Mouse (Mus musculus): ENCODE results near the gene Nudt9.
"Not testable (repeated sequence)": the region's sequence is repeated elsewhere in the genome, so short reads cannot be mapped to it uniquely, and the experiment has no call there.

Gene Nudt9

DNA sequence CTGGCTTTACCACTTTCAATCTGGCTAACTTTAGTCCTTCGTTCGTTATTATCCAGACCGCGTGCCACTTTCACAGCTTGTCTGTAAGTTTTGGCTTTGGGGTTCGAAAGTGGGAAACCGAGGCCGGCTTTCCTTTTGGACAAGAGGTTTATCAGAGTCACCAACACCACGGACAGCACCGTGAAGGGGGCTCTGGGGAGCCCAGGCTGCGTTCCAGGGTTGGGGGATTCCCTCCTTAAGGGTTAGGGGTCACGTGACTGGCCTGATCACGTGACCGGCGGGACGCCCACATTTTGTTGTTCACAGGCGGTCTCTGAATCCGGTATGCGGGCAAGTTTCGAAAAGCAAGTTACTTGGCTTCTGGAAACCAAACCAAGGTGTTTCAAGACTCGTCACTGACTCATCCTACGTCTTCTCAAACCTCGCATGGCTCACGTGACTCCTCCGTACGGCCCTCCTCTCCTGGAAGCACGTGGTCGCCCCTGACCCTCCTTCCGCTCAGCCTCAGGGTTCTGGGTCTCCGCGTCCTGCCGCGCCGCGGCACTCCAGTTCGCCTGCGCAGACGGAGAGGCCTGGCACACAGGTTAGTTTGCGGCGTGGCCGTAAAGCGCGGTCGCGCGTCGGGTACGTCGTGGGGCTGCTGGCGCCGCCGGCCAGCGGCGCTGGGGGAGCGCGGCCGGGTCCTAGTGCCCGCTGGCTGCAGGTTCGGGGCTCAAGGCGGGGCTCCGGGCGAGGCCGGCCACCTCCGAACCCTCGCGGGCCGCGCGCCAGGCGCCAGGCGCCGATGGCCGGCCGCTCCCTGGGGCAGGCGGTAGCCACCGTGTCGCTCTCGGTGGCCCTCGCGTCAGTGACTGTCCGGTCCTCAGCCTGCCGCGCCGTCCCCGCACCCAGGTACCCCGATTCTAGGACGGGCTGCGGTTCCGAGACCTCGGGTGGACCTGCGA is at the start of gene Nudt9:
Nudt9 (plus strand) TSS at position 51 of the 944 bp plus-strand sequence.
- peak; percentile 95 to 97 for DNase-seq (ENCODE audit: low spot score in 2 of 2)

DNA sequence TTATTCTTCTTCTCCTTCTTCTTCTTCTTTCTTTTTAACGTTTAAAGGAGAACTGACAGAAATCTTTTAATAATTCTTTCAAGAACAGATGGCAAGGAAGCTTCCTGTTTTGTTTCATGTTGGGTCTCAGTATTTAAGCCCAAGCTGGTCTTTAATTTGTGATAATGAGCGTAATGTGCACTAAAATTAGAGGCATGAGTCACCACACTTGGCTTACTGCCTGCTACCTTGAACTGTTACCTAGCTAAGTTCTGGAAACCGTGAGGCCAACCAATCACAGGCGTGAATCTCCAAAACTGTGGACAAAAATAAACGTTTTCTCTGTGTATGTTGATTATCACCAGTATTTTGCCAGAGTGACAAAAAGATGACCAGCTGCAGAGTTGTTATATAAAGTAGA is 47.4 kb upstream of the Nudt9 start:
- DNase-seq (ENCODE audit: low spot score in 2 of 2): no peak

DNA sequence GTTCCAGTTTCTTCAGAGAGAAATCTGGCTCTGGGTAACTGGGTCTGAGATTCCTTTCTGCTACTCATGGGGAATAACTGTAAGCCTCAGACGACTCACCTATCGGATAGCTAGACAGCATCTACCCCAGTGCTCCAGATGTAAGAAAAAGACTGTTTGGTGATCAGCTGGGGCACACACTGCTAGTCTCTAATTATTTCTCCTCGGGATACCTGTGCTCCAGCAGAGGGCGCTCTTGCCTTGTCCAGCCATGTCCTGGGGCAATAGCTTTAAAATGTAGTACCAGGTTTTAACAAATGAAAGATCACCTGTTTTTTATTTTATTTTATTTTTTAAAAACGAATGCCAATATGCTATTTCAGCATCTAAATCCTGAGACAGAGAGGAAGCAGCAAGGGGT is 46.4 kb upstream of the Nudt9 start:
- peak; percentile 72 to 91 for DNase-seq (ENCODE audit: low spot score in 2 of 2)

DNA sequence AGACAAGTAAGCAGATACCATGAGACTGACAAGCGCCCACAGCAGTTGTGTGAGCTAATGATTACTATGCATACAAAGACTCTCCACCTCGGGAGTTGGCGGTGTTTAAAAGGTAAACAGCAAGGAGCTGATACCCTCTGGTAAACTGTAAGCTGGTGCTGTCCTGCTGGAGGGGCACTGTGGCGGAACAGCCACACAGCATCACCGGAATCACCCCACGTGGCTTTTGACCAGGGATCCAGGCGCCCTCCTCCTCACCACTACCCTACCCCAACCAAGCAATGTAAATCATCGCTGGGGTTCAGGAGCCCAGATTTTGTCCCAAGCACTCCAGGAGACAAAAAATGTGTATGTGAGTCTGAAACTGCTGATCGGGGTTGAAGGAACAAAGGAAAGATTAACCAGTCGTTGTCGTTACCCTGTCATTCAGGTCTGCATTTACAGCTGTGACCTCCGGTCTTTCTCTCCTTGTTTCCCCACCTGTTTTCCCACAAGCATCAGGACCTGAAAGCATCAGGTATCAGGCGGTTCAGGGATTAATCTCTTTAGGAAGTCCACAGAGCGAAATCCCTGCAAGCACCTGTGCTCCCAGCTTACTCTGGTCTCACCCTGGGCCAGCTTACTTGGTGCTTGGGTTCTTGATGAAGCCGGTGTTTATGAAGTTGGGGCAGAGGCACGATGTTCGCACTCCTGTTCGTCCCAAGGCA is 43.4 kb upstream of the Nudt9 start:
- DNase-seq (ENCODE audit: low spot score in 2 of 2): no peak

DNA sequence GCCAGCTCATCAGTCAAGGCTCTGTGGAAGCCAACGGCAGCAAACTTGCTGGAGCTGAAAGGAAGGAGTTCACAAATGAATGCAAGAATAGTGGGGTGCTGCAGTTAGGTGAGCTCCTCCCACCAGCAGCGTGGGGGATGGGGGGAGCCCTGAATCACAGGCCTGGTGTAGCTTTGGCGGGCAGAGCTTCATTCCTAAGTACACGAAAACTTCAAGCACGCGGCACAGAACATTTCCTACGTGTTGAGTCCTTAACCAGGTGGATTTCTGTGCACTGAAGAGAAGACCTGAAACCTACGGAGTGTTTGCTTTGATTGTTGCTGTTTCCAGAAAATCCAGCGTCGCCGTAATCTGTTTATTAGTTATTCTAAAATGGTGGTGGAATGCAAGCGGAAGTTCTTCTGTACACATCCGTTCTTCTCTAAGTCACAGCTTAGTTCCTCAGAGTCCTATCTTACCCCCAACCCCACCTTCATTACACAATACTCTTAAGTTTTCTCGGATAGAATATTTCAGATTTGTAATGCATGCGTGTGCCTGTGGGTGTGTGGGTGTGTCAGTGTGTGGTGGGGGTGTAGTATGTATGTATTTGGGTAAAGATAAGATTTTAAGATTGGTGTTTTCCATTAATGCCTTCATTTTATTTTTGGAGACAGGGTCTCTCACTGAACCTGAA is 42.7 kb upstream of the Nudt9 start:
- no peak for DNase-seq (ENCODE audit: low spot score in 2 of 2)

DNA sequence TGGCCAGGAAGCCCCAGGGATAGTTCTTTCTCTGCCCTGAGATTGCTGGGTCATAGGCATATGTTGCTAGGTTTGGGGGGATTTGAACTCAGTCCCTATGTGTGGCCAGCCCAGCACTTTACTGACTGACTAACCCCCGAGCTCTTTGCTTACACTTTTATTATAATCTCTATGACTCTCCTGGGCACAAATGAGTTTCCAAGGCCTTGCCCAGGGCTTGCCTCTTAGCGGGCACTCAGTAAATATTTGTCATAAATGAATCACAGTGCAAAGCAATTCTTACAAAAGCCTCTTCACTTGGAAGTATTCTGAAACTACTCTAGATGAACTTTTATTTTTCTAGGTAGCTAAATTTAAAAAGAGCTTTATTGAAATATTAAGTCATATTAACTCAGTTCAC is 42.2 kb upstream of the Nudt9 start:
- no peak for DNase-seq (ENCODE audit: low spot score in 2 of 2)

DNA sequence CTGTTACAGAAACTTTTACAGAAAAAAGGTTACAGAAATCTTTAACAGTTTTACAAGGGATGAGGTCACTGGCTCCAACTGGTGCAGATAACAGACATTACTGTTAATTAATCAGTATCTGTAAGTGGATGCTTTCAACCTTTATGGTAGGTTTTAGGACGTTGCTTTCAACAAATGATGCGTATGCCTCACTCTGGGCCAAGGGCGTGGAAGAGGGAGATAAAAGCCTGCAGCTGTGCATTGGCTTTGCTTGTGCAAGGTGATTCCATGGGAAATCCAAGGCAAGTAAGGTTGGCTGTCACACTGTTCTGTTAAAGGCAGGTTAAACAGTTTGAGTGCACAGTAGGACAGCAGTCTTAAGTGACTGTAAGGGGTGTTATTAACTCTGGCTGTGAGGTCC is 39.3 kb upstream of the Nudt9 start:
- DNase-seq (ENCODE audit: low spot score in 2 of 2): no peak

DNA sequence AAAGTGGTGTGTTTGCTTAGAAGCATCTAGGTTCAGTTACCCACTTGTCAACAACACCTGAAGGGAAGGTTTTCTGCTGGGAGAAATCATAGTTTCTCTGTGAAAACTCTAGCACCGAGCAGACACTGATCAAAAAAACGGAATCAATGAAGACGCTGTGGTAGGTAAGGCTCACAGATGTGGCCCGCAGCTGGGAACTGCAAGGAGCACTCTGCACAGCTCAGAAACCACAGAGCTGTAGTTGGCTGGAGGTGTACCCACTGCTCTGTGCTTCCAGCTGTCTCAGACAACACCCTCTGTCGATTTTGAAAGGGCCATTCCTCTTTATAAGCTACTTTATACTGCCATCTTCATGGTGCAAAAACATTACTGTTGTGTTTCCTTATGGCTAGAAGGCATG is 38.3 kb upstream of the Nudt9 start:
- no peak for DNase-seq (ENCODE audit: low spot score in 2 of 2)

DNA sequence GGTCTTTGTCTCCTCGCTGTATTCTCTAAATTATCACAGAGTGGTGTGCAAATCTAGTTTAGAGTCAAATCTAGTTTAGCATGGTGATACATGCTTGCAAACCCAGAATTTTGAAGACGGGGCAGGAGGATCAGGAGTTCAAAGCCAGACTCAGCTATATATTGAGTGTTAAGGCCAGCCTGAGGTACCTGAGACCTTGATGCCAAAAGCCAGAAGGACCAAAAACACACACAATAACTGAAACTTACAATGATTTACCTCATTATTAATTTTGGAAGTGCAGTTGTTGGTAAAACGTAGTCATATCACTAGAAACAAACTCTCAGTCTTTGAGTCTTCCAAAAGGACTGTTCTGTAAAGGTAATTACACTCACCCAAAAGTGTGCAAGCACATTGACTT is 36.7 kb upstream of the Nudt9 start:
- no peak for DNase-seq (ENCODE audit: low spot score in 2 of 2)

DNA sequence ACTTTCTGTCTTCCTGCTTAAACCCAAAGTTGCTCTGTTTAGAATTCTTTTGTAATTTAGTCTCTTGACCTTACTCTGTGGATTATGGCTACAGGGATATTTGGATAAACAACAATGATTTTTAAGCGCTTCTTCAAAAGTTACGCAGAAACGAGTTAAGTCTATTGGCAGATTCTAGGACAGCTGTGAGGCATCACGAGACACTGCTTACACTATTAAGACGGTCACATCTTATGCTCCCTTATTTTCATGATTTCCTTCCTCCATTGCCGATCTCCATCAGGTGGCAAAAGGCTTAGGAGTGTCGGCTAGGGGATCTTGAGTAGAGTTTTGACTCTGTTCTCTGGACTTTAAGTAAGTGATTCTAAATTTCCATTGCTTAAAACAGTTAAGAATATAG is 35.8 kb upstream of the Nudt9 start:
- DNase-seq (ENCODE audit: low spot score in 2 of 2): no peak

DNA sequence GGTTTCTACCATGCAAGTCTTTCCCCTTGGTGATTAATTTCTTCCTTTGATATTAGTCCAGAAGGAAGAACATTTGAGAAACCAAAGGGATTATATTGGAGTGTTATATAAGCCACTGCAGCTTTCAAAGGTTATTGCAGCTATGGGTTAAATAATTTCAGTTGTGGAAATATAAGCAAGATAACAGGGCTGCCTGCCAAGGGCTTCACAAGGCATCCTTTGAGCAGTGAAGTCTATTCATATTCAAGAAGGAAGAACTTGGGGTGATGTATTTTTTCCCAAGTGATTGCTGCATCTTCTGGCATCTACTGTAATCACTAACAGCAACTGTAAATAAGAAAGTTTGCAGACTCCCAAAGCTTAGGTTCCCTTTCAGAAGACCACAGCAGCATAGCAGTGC is 34.7 kb upstream of the Nudt9 start:
- DNase-seq (ENCODE audit: low spot score in 2 of 2): no peak

DNA sequence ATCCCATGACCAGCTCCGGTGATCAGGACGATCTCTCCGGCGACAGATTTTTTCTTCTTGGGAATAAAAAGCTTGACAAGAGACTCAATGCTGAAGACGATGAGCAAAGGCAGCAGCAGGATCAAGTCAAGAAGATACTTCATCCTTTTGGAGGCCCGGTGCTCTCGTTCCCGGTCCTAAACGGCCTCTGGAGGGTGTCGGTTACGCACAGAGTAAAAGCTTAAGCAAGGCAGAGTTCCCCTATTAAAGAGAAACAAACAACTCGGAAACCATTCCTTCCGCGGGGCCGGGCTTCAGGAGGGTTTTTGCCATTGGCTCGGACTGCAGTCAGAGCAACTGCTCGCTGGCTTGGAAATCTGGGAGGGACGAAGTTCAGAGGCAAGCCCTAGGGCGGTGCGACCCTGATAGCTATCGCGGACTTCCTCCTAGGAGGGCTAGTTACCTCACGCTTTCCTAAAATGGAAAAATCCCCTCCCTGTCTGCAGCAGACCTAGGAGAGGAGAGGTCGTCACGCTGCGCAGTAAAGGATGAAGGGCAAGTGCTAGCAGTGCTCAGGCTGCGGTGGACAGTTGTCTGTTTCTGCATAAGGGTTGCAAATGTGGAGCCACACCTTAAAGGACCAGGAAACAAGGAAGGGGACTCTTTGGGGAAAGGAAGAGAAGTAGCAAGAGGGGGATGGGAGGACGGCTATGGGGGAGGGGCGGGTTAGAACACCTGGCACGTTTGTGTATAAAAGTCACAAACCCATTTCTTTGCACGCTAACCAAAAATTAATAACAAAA is 24.3 kb upstream of the Nudt9 start, which contains the start of gene Hsd17b11:
Hsd17b11 (minus strand) TSS at position 323 of the 782 bp plus-strand sequence.
- peak; percentile 68 to 79 for DNase-seq (ENCODE audit: low spot score in 2 of 2)

DNA sequence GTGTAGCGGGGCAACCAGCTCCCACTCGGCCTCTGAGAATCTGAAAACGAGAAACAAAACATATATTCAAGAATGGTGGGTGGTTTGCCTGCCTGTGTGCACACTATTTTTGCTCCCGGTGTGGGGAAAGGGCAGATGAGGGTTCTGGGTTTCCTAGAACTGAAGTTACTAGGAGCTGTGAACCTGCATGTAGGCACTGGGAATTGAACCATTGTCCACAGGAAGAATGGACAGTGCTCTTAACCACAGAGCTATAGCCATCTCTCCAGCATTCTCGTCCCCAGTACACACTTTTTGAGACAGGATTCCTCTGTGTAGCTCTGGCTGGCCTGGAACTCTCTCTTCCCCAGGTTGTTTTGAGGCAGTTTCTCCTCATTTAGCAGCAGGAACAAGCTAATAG is 23.5 kb upstream of the Nudt9 start:
- DNase-seq (ENCODE audit: low spot score in 2 of 2): no peak

DNA sequence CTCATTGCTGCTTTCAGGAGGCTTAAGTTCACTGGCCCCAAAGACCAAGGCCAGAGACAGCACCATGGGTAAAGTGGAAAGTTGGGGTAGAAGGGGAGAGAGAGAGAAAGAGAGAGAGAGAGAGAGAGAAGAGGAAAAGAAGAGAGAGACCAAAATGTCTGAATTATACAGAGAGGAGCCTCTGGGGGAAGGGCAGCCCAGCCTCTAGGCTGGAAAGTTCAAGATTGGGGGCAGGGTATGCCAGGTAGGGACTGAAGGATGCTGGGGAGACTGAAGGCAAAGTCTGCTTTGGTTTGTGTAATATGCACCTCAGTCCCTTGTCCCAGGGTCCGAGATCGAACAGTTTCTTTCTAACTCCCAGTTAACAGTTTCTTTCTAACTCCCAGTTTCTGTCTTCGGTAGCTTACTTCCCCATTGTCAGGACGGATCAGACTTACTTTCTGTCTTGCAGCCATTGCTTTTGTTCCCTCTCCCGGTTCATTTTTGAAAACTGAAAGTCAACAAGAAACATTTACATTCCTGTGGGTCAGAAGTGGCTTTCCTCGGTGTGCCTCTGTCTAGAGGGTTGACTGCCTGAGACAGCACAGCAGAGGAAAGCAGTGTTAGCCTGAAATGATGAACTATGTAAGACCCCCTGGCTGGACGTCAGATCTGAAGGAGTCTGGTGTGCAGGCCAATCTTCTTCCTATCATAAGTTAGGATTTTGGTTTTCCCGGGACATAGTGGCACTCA is 22.7 kb upstream of the Nudt9 start:
- no peak for DNase-seq (ENCODE audit: low spot score in 2 of 2)

DNA sequence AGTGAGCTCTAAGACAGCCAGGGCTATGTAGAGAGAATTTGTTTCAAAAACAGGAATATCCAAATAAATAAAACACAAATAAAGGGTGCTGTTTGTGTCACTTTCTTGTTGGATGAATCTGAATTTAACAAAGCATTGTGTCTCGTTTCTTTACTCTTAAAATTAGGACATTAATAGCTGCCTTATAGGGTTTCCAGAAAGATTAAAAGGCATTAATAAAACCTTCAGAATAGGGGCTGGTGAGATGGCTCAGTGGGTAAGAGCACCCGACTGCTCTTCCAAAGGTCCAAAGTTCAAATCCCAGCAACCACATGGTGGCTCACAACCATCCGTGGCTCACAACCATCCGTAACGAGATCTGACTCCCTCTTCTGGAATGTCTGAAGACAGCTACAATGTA is 21.9 kb upstream of the Nudt9 start:
- not testable (repeated sequence) for DNase-seq (ENCODE audit: low spot score in 2 of 2)

DNA sequence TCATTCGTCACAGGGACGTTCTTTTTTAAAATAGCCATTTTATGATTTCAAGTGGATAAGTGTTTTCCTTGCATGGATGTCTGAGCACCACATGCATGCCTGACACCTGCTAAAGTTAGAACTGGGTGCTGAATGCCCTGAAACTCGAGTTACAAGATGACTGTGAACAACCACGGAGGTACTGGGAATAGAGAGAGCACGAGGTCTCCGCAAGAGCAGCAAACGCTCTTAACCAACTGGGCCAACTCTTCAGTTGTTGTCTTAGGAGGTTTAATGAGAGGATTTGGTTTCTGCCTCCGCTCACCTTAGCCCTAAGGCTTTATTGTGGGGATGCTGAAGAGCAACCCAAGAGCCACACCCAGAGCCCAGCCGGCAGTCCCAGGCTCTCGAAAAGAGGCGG is 21.3 kb upstream of the Nudt9 start:
- DNase-seq (ENCODE audit: low spot score in 2 of 2): no peak

DNA sequence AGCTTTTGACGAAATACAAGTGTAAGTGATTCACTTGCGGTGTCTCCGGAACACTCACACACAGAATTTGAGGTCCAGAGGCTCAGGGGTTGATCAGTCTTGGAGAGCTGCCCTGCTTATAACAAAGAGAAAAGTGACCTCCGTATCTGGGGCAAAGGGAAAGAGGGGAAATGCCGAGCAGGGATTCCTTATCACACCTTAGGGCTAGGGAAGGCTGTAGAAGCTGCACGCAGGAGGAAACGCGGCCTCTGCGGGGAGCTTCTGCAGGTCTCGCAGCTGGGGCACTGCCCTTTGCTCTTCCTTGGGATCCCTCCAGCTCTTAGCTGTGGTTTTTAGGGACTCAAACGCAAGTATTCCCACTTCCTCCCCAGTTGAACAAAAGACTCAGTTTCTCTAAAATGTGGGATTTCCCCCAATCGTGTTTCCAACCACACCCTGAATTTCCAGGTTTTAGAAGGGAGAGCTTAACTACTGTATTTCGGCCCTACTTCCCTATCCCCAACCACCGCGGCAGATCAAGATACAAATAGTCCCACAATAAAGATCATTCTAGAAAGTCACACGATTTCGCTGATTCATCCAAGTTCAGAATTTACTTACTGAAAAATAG is 20.8 kb upstream of the Nudt9 start:
- no peak for DNase-seq (ENCODE audit: low spot score in 2 of 2)

DNA sequence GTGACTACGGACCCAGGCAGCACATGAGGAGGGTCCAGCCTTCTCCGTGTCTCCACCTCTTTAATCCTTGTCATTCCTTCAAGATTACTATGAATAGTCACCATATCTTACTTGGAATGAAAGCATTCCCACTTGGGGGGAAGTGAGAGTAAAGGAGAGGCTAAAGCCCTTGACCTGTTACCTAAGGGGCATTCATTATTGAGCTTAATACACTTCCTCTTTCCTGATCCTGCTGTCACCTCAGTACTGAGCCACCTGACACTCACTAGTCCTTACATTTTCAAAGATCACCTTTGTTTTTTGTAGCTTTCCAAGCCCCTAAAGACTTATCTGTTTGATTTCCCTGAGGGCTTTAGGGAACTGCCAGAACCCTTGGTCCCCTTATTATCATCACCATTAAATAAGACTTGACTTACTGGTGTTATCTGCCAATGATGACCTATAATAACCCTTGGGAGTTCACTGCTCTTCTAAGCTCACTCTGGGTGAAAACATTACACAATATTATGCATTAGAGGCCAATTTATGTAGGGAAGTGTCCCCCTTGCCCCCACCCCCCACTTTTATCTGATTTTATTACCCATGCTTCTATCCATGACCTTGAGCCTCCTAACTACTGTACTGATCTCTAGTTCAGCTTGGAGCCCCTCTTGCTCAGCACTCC is 13.5 kb upstream of the Nudt9 start:
- DNase-seq (ENCODE audit: low spot score in 2 of 2): no peak

DNA sequence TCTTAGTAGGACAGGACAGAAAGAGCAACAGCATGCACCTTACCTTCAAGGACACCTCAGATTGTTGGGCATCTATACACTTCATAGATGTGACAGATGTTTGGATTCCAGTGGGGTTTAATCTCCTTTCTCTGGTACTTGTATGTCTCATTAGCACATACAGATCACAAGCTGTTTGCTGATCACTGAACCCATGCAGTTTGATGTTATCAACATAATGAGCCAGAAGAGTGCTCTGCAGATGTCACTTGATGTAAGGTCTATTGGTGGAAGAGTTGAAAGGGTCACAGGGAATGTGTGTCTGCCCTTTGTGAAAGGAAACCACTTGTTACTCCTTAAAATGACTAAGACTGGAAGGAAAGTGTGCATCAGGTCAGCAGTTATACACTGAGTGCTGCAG is 11.0 kb upstream of the Nudt9 start:
- DNase-seq (ENCODE audit: low spot score in 2 of 2): no peak

DNA sequence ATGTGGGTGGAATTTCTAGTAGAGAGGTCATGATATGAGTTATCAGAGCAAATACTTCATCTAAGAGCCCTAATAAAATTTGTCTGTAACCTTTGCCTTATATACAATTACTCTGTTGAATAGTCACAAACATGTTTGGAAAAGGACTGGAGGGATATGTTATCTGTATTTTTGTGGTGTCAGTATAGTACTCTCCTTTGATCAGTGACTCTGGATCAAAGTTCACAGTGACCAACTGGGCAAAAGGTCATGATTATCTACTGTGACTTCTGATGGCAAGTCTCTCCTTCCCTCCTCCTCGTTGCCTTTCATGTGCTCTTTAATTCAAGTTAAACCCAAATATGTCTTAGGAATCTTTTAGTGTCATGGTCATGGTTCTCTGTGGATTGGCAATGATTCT is 10.3 kb upstream of the Nudt9 start:
- DNase-seq (ENCODE audit: low spot score in 2 of 2): no peak
